In the genomic region with DNA sequence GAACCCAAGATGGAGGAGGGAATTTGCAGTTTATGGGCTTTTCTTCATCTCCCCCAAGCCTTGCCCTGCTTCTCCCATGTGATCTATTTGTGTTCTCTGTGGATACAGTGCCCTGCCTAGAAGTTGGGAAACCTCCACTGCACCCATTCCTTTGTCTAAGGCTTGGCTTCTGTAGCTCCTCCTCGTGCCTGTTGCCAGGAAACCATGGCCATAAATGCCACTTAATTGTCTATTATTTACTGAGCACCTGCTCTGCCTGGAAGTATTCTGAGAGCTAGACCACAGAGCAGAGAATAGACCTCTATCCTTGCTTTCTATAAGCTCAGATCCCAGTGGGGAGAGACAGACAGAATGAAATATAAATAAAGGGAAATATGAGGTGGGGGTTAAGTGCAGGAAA, we compare ENCODE assay signal across 13 mouse cellular contexts.
DNase-seq lines count a peak whose midpoint lies in the region; ATAC-seq and TF ChIP-seq lines count a peak whose summit lies in the region.
"Had no signal": no experiment of that assay in that cellular context is flagged by ENCODE, and none has a peak within 500 bp of the region (broad histone marks: within the 10 kb centered on the region; RNA-seq: fewer than 3 reads in every experiment).

No protein-coding gene starts in this region.

- TF ChIP-seq CTCF in midbrain, postnatal 0 days (IDR thresholded peaks at IDR 0.05): no peak
- no peak for TF ChIP-seq CTCF in forebrain, postnatal 0 days (IDR thresholded peaks at IDR 0.05; ENCODE audit: low read depth)

- no peaks in the 10 kb centered on the region for H3K27me3 ChIP-seq in midbrain, embryonic 11.5 days (ENCODE audit: control insufficient read depth, insufficient read depth, low read length)
- no peaks in the 10 kb centered on the region for H3K27me3 ChIP-seq in midbrain, postnatal 0 days (ENCODE audit: insufficient read depth, low read length)
- no peaks in the 10 kb centered on the region for H3K27me3 ChIP-seq in forebrain, postnatal 0 days (ENCODE audit: insufficient read depth, low read length)
- no peaks in the 10 kb centered on the region for H3K27me3 ChIP-seq in stomach, embryonic 15.5 days (replicated peaks)
- H3K27me3 ChIP-seq: embryonic facial prominence, embryonic 12.5 days; heart, embryonic 15.5 days; kidney, embryonic 15.5 days had no signal

- no peak overlapping the region for H3K4me3 ChIP-seq in midbrain, embryonic 11.5 days (ENCODE audit: low read depth, low read length)
- no peak overlapping the region for H3K4me3 ChIP-seq in midbrain, postnatal 0 days (ENCODE audit: low read depth, low read length)
- no peak overlapping the region for H3K4me3 ChIP-seq in forebrain, postnatal 0 days (ENCODE audit: low read depth, low read length)
- no peak overlapping the region for H3K4me3 ChIP-seq in stomach, embryonic 15.5 days (replicated peaks)
- H3K4me3 ChIP-seq: embryonic facial prominence, embryonic 12.5 days; heart, embryonic 15.5 days; kidney, embryonic 15.5 days had no signal

- H3K9ac ChIP-seq in midbrain, embryonic 11.5 days (ENCODE audit: low read length): no peak overlapping the region
- no peak overlapping the region for H3K9ac ChIP-seq in midbrain, postnatal 0 days (replicated peaks; ENCODE audit: low read length, poor library complexity, severe bottlenecking)
- no peak overlapping the region for H3K9ac ChIP-seq in forebrain, postnatal 0 days
- H3K9ac ChIP-seq in stomach, embryonic 15.5 days: no peak overlapping the region
- H3K9ac ChIP-seq: embryonic facial prominence, embryonic 12.5 days; heart, embryonic 15.5 days; kidney, embryonic 15.5 days had no signal

- no peak for DNase-seq in midbrain, embryonic 11.5 days (ENCODE audit: low spot score, missing footprints)
- no peak for DNase-seq in midbrain, postnatal 0 days (ENCODE audit: low spot score)
- no peak for DNase-seq in forebrain, postnatal 0 days
- peak; percentile 28 for DNase-seq in mesoderm, embryonic 11.5 days (ENCODE audit: low read depth, low spot score)
- DNase-seq in kidney, adult 18-20 months: no peak
- DNase-seq in thymus, postnatal 14 days: no peak
- DNase-seq in urinary bladder, postnatal 25 days (ENCODE audit: low spot score): no peak
- DNase-seq: adrenal gland, postnatal 10 days; spleen, adult 18-20 months had no signal

- no peaks in the 10 kb centered on the region for H3K36me3 ChIP-seq in midbrain, embryonic 11.5 days (ENCODE audit: control insufficient read depth, insufficient read depth, low read length)
- H3K36me3 ChIP-seq in midbrain, postnatal 0 days (ENCODE audit: insufficient read depth, low read length): no peaks in the 10 kb centered on the region
- no peaks in the 10 kb centered on the region for H3K36me3 ChIP-seq in forebrain, postnatal 0 days (ENCODE audit: insufficient read depth)
- H3K36me3 ChIP-seq in stomach, embryonic 15.5 days: no peaks in the 10 kb centered on the region
- H3K36me3 ChIP-seq: embryonic facial prominence, embryonic 12.5 days; heart, embryonic 15.5 days; kidney, embryonic 15.5 days had no signal

- H3K4me1 ChIP-seq in midbrain, embryonic 11.5 days (ENCODE audit: control insufficient read depth, insufficient read depth, low read length): peaks cover 4% of the 10 kb centered on the region
- H3K4me1 ChIP-seq in midbrain, postnatal 0 days (ENCODE audit: insufficient read depth, low read length): no peaks in the 10 kb centered on the region
- H3K4me1 ChIP-seq in forebrain, postnatal 0 days (ENCODE audit: insufficient read depth): peaks cover 4% of the 10 kb centered on the region; the same call in 1 of the 2 replicates
- peaks cover 11% of the 10 kb centered on the region for H3K4me1 ChIP-seq in stomach, embryonic 15.5 days

- H3K9me3 ChIP-seq in midbrain, embryonic 11.5 days (ENCODE audit: control insufficient read depth, low read length): no peaks in the 10 kb centered on the region
- no peaks in the 10 kb centered on the region for H3K9me3 ChIP-seq in midbrain, postnatal 0 days (ENCODE audit: low read length)
- H3K9me3 ChIP-seq in forebrain, postnatal 0 days (ENCODE audit: low read length): no peaks in the 10 kb centered on the region
- H3K9me3 ChIP-seq in stomach, embryonic 15.5 days: no peaks in the 10 kb centered on the region
- H3K9me3 ChIP-seq: embryonic facial prominence, embryonic 12.5 days; heart, embryonic 15.5 days; kidney, embryonic 15.5 days had no signal

- no peak overlapping the region for H3K4me2 ChIP-seq in midbrain, embryonic 11.5 days
- H3K4me2 ChIP-seq in midbrain, postnatal 0 days (ENCODE audit: low read depth, low read length, poor library complexity, severe bottlenecking): no peak overlapping the region
- H3K4me2 ChIP-seq in forebrain, postnatal 0 days (ENCODE audit: low read depth): no peak overlapping the region
- H3K4me2 ChIP-seq in stomach, embryonic 15.5 days: no peak overlapping the region
- H3K4me2 ChIP-seq: embryonic facial prominence, embryonic 12.5 days; heart, embryonic 15.5 days; kidney, embryonic 15.5 days had no signal

- no peak overlapping the region for H3K27ac ChIP-seq in midbrain, embryonic 11.5 days (ENCODE audit: low read depth, low read length)
- H3K27ac ChIP-seq in midbrain, postnatal 0 days (ENCODE audit: low read depth, low read length): no peak overlapping the region
- H3K27ac ChIP-seq in forebrain, postnatal 0 days (ENCODE audit: low read depth, low read length): no peak overlapping the region
- H3K27ac ChIP-seq in stomach, embryonic 15.5 days: no peak overlapping the region
- H3K27ac ChIP-seq: embryonic facial prominence, embryonic 12.5 days; heart, embryonic 15.5 days; kidney, embryonic 15.5 days had no signal

- WGBS in midbrain, embryonic 11.5 days: 8% methylated on average over 1 of the region's 1 CpGs
- WGBS in midbrain, postnatal 0 days: 8% methylated on average over 1 of the region's 1 CpGs
- 3% methylated on average over 1 of the region's 1 CpGs for WGBS in forebrain, postnatal 0 days
- WGBS in stomach, embryonic 15.5 days: 11% methylated on average over 1 of the region's 1 CpGs

- peak; percentile 40; the same call in 1 of the 2 replicates for ATAC-seq in midbrain, embryonic 11.5 days (ENCODE audit: low FRiP score)
- ATAC-seq in midbrain, postnatal 0 days (ENCODE audit: low FRiP score): no peak
- peak; percentile 64; the same call in 1 of the 2 replicates for ATAC-seq in forebrain, postnatal 0 days
- peak; percentile 77 for ATAC-seq in stomach, embryonic 15.5 days (ENCODE audit: insufficient read depth, low FRiP score, low read depth)
